Mouse (Mus musculus) embryonic facial prominence, embryonic 11.5 days (tissue): ENCODE measurements at regions not wholly inside any gene's neighbourhood (a gene's known extent, or its start where the extent isn't known, plus 50 kb on each side); places are given as distances from the start of the nearest gene placed in this dataset.

ENCODE experiments used
- ATAC-seq: fragments of 200-750 bp; cut with Nextera tagmentation; replicated peaks from 2 replicates; pipeline ENCODE4 v1.8.0; 2017; ENCODE audit warnings: low read depth; ENCODE audit not compliant: insufficient number of reproducible peaks, low FRiP score, low TSS enrichment
- DNase-seq: peaks from one replicate; pipeline ENCODE4 v3.0.0-alpha.2; 2015; ENCODE audit warnings: low spot score
- H3K27ac ChIP-seq: fragments of 300-500 bp; sonication (generic); replicated peaks from 2 replicates; pipeline ENCODE4 v1.5.1; 2014; ENCODE audit warnings: mild to moderate bottlenecking, low read depth, low read length, control low read depth
- H3K27me3 ChIP-seq: fragments of 300-500 bp; sonication (generic); 2 replicates; pipeline ENCODE4 v1.6.1; 2014; ENCODE audit warnings: mild to moderate bottlenecking, low read length, moderate library complexity, mixed read lengths; ENCODE audit not compliant: control insufficient read depth, insufficient read depth
- H3K36me3 ChIP-seq: fragments of 300-500 bp; sonication (generic); replicated peaks from 2 replicates; pipeline ENCODE4 v1.6.1; 2014; ENCODE audit warnings: low read depth, mild to moderate bottlenecking, low read length, moderate library complexity, mixed read lengths; ENCODE audit not compliant: control insufficient read depth, insufficient read depth
- H3K4me1 ChIP-seq: fragments of 300-500 bp; sonication (generic); 2 replicates; pipeline ENCODE4 v1.6.1; 2014; ENCODE audit warnings: low read length, mixed read lengths; ENCODE audit not compliant: control insufficient read depth, insufficient read depth
- H3K4me2 ChIP-seq: fragments of 300-500 bp; sonication (generic); 2 replicates; pipeline ENCODE4 v1.6.1; 2014; ENCODE audit warnings: low read depth, mild to moderate bottlenecking, control low read depth, low read length, moderate library complexity
- H3K4me3 ChIP-seq: fragments of 300-500 bp; sonication (generic); 2 replicates; pipeline ENCODE4 v1.5.1; 2014; ENCODE audit warnings: low read depth, low read length, control low read depth
- H3K9ac ChIP-seq: fragments of 300-500 bp; sonication (generic); replicated peaks from 2 replicates; pipeline ENCODE4 v1.6.1; 2014; ENCODE audit warnings: mild to moderate bottlenecking, control low read depth, low read length
- H3K9me3 ChIP-seq: fragments of 300-500 bp; sonication (generic); replicated peaks from 2 replicates; pipeline ENCODE4 v1.6.1; 2016; ENCODE audit warnings: mild to moderate bottlenecking, low read length, inconsistent platforms, mixed read lengths; ENCODE audit not compliant: control insufficient read depth
- WGBS: fragments of 180-500 bp; shearing (Covaris S2); extraction: QIAGEN DNeasy Blood & Tissue Kit; methylation state at CpG from one replicate; pipeline ENCODE4 v1.1.7; 2014; 5-methylcytosine and 5-hydroxymethylcytosine counted together

- Histone ChIP-seq H3K9ac (no peak overlapping the region), H3K27me3 (no peaks in the 10 kb centered on the region), H3K4me2 (no peak overlapping the region), H3K9me3 (no peaks in the 10 kb centered on the region), H3K36me3 (no peaks in the 10 kb centered on the region), H3K27ac (no peak overlapping the region), H3K4me3 (no peak overlapping the region), H3K4me1 (no peaks in the 10 kb centered on the region)
- DNase-seq (no peak), ATAC-seq (no peak)
- 85% methylated on average over 10 of the region's 10 CpGs for WGBS
These were observed 1143.8 kb downstream of the 4930447A16Rik start for GRCm38 (mm10) chr15:38569011-38569640.

GRCm38 (mm10) chr15:38570144-38570543 lies 1144.8 kb downstream of the 4930447A16Rik start:
- no peaks in the 10 kb centered on the region for H3K36me3 ChIP-seq
- H3K27me3 ChIP-seq = no peaks in the 10 kb centered on the region
- 92% methylated on average over 8 of the region's 8 CpGs for WGBS
- no peak overlapping the region for H3K4me3 ChIP-seq
- H3K9ac ChIP-seq = no peak overlapping the region
- no peak for DNase-seq
- no peak overlapping the region for H3K4me2 ChIP-seq
- no peak for ATAC-seq
- no peaks in the 10 kb centered on the region for H3K4me1 ChIP-seq
- H3K9me3 ChIP-seq = no peaks in the 10 kb centered on the region
- no peak overlapping the region for H3K27ac ChIP-seq

- DNase-seq = no peak
- no peaks in the 10 kb centered on the region for H3K9me3 ChIP-seq
- no peaks in the 10 kb centered on the region for H3K27me3 ChIP-seq
- no peaks in the 10 kb centered on the region for H3K4me1 ChIP-seq
- H3K4me3 ChIP-seq = no peak overlapping the region
- no peak overlapping the region for H3K9ac ChIP-seq
- no peak for ATAC-seq
- H3K36me3 ChIP-seq = no peaks in the 10 kb centered on the region
- H3K4me2 ChIP-seq = no peak overlapping the region
- WGBS = 59% methylated on average over 8 of the region's 8 CpGs
- H3K27ac ChIP-seq = no peak overlapping the region
These were observed 1145.4 kb downstream of the 4930447A16Rik start for GRCm38 (mm10) chr15:38570735-38571134.

- WGBS = 81% methylated on average over 4 of the region's 4 CpGs
- H3K4me2 ChIP-seq = no peak overlapping the region
- ATAC-seq (no peak), DNase-seq (no peak)
- no peaks in the 10 kb centered on the region for H3K4me1 ChIP-seq
- H3K36me3 ChIP-seq = no peaks in the 10 kb centered on the region
- H3K27ac ChIP-seq = no peak overlapping the region
- no peaks in the 10 kb centered on the region for H3K27me3 ChIP-seq
- H3K9ac ChIP-seq = no peak overlapping the region
- no peaks in the 10 kb centered on the region for H3K9me3 ChIP-seq
- H3K4me3 ChIP-seq = no peak overlapping the region
These were observed 1147.3 kb downstream of the 4930447A16Rik start for GRCm38 (mm10) chr15:38572652-38573051.

- ATAC-seq (no peak), DNase-seq (no peak)
- no peaks in the 10 kb centered on the region for H3K9me3 ChIP-seq
- 82% methylated on average over 8 of the region's 8 CpGs for WGBS
- H3K4me2 ChIP-seq = no peak overlapping the region
- H3K9ac ChIP-seq = no peak overlapping the region
- H3K36me3 ChIP-seq = no peaks in the 10 kb centered on the region
- H3K27ac ChIP-seq = no peak overlapping the region
- H3K4me3 ChIP-seq = no peak overlapping the region
- no peaks in the 10 kb centered on the region for H3K27me3 ChIP-seq
- H3K4me1 ChIP-seq = no peaks in the 10 kb centered on the region
These were observed 1149.1 kb downstream of the 4930447A16Rik start for GRCm38 (mm10) chr15:38574447-38574846.

- DNase-seq (no peak), ATAC-seq (no peak)
- no peak overlapping the region for H3K4me2 ChIP-seq
- 85% methylated on average over 4 of the region's 4 CpGs for WGBS
- no peak overlapping the region for H3K4me3 ChIP-seq
- no peaks in the 10 kb centered on the region for H3K9me3 ChIP-seq
- H3K4me1 ChIP-seq = no peaks in the 10 kb centered on the region
- H3K27ac ChIP-seq = no peak overlapping the region
- H3K9ac ChIP-seq = no peak overlapping the region
- no peaks in the 10 kb centered on the region for H3K27me3 ChIP-seq
- H3K36me3 ChIP-seq = no peaks in the 10 kb centered on the region
These were observed 1149.9 kb downstream of the 4930447A16Rik start for GRCm38 (mm10) chr15:38575254-38575653.

- H3K4me2 ChIP-seq = no peak overlapping the region
- no peak overlapping the region for H3K9ac ChIP-seq
- no peak overlapping the region for H3K27ac ChIP-seq
- DNase-seq (no peak), ATAC-seq (no peak)
- no peaks in the 10 kb centered on the region for H3K27me3 ChIP-seq
- H3K36me3 ChIP-seq = no peaks in the 10 kb centered on the region
- WGBS = 96% methylated on average over 4 of the region's 4 CpGs
- no peak overlapping the region for H3K4me3 ChIP-seq
- H3K4me1 ChIP-seq = no peaks in the 10 kb centered on the region
- H3K9me3 ChIP-seq = no peaks in the 10 kb centered on the region
These were observed 1152.3 kb downstream of the 4930447A16Rik start for GRCm38 (mm10) chr15:38577691-38578090.

- no peaks in the 10 kb centered on the region for H3K9me3 ChIP-seq
- H3K27ac ChIP-seq = no peak overlapping the region
- H3K4me1 ChIP-seq = no peaks in the 10 kb centered on the region
- DNase-seq = no peak
- H3K36me3 ChIP-seq = no peaks in the 10 kb centered on the region
- H3K27me3 ChIP-seq = no peaks in the 10 kb centered on the region
- H3K4me2 ChIP-seq = no peak overlapping the region
- H3K4me3 ChIP-seq = no peak overlapping the region
- no peak for ATAC-seq
- WGBS = 74% methylated on average over 4 of the region's 4 CpGs
- H3K9ac ChIP-seq = no peak overlapping the region
These were observed 1154.1 kb downstream of the 4930447A16Rik start for GRCm38 (mm10) chr15:38579481-38579880.
